Mouse (Mus musculus) C2C12 (cell line): ENCODE results near the gene Rbms3.

Experiments used
- CEBPB ChIP-seq: IDR thresholded peaks from one replicate; pipeline ENCODE4 v1.6.1; 2011; ENCODE audit warnings: low read depth, mild to moderate bottlenecking, control low read depth, moderate library complexity
- CTCF ChIP-seq: IDR thresholded peaks from one replicate; pipeline ENCODE4 v1.5.1; 2011; ENCODE audit not compliant: control insufficient read depth, insufficient read depth, insufficient read length
- FOSL1 ChIP-seq: IDR thresholded peaks from one replicate; pipeline ENCODE4 v1.8.0; 2011; ENCODE audit warnings: mild to moderate bottlenecking, low read length; ENCODE audit not compliant: poor library complexity, insufficient read depth, severe bottlenecking
- MAX ChIP-seq: IDR thresholded peaks from one replicate; pipeline ENCODE4 v1.6.1; 2011; ENCODE audit warnings: mild to moderate bottlenecking, control low read depth
- MYOD1 ChIP-seq: IDR thresholded peaks from one replicate; pipeline ENCODE4 v1.6.1; 2011; ENCODE audit warnings: low read depth; ENCODE audit not compliant: control insufficient read depth, insufficient read length
- MYOG ChIP-seq: IDR thresholded peaks from one replicate; pipeline ENCODE4 v1.6.1; 2011; ENCODE audit not compliant: control insufficient read depth, insufficient read length; ENCODE audit errors: extremely low read depth
- USF1 ChIP-seq: IDR thresholded peaks from one replicate; pipeline ENCODE4 v1.6.1; 2011; ENCODE audit warnings: low read depth, mild to moderate bottlenecking, control low read depth, moderate library complexity

- TF ChIP-seq CTCF = no peak
- TF ChIP-seq USF1 = no peak
- TF ChIP-seq MAX = no peak
- TF ChIP-seq MYOD1 = no peak
- no peak for TF ChIP-seq CEBPB
- TF ChIP-seq FOSL1 = no peak
- no peak for TF ChIP-seq MYOG
These were observed 217.1 kb downstream of the Rbms3 start for GRCm38 (mm10) chr9:117412584-117412983.
